Mouse (Mus musculus) lung, adult 2 months (tissue): ENCODE data around the gene Slc39a2. TPM values are rescaled to one million over a fixed set of nuclear protein-coding genes. Genes with fewer than 3 reads are reported as not detected.
A peak's percentile ranks its signal among the peaks of the same experiment; 100 is the strongest.

Experiments
- DNase-seq: peaks from one replicate; pipeline ENCODE4 v3.0.0; 2022
- H3K4me1 ChIP-seq: fragments of 200-500 bp; 2 replicates; pipeline ENCODE4 v1.6.1; 2011; ENCODE audit warnings: low read length; ENCODE audit not compliant: control insufficient read depth, insufficient read depth
- H3K4me3 ChIP-seq: fragments of 200-500 bp; replicated peaks from 2 replicates; pipeline ENCODE3; 2011; ENCODE audit warnings: low read depth, mild to moderate bottlenecking, control low read depth, low read length; ENCODE audit errors: extremely low read depth
- CTCF ChIP-seq: fragments of 200-500 bp; IDR thresholded peaks from 2 replicates; pipeline ENCODE4 v1.5.1; 2011; ENCODE audit warnings: mild to moderate bottlenecking, low read length, control low read depth; ENCODE audit not compliant: insufficient read depth
- POLR2A ChIP-seq: fragments of 200-500 bp; IDR thresholded peaks from 2 replicates; pipeline ENCODE4 v1.6.1; 2011; ENCODE audit warnings: low read depth, mild to moderate bottlenecking, control low read depth, low read length, borderline replicate concordance; ENCODE audit errors: extremely low read depth
- WGBS: fragments of 180-500 bp; shearing (Covaris S2); methylation state at CpG from one replicate; pipeline ENCODE4 v1.1.7; 2018; 5-methylcytosine and 5-hydroxymethylcytosine counted together
- polyA plus RNA-seq: library from polyadenylated mRNA; depleted of rRNA; stranded (reverse); fragments of >200 nt; gene quantifications from 2 replicates; pipeline ENCODE4 v1.2.3, GENCODE M21; 2012

Slc39a2 gene
- polyA plus RNA-seq, 1 experiment, result 3.9 TPM

- peak overlapping the region; percentile 89 for H3K4me3 ChIP-seq
- peaks cover 2% of the 10 kb centered on the region; the same call in 1 of the 2 replicates for H3K4me1 ChIP-seq
- WGBS, result 0% methylated on average over 4 of the region's 4 CpGs
- peak; percentile 60 for DNase-seq
- TF ChIP-seq POLR2A (no peak), CTCF (0 out of 2 replicates have a peak, but pooled peaks have one; percentile 12)
These were observed 9.1 kb upstream of the Slc39a2 start for GRCm38 (mm10) chr14:51883527-51884030.

- no peak for DNase-seq
- TF ChIP-seq POLR2A, result no peak
- TF ChIP-seq CTCF, result no peak
- peak overlapping the region; percentile 89 for H3K4me3 ChIP-seq
These were observed 8.6 kb upstream of the Slc39a2 start for GRCm38 (mm10) chr14:51884031-51884544.

GRCm38 (mm10) chr14:51884598-51885331 lies 7.9 kb upstream of the Slc39a2 start, which contains the start of gene Mettl17:
Gene Mettl17 (plus strand): TSS chr14:51884842.
- DNase-seq, result peak; percentile 88
- Histone ChIP-seq H3K4me3 (peak within 1 kb of the TSS; percentile 89), H3K4me1 (peaks cover 2% of the 10 kb centered on the region; the same call in 1 of the 2 replicates)
- under 1% methylated on average over 43 of the region's 43 CpGs for WGBS
- TF ChIP-seq POLR2A, result peak; percentile 80; the same call in 1 of the 2 replicates
- TF ChIP-seq CTCF, result no peak

More at GRCm38 (mm10) chr14:51884031-51884544, 8.6 kb upstream of the Slc39a2 start:
- H3K4me1 ChIP-seq, result peaks cover 2% of the 10 kb centered on the region; the same call in 1 of the 2 replicates
- WGBS, result under 1% methylated on average over 14 of the region's 14 CpGs

GRCm38 (mm10) chr14:51886051-51886450 lies 6.6 kb upstream of the Slc39a2 start:
- no peak for TF ChIP-seq POLR2A
- TF ChIP-seq CTCF, result no peak
- DNase-seq, result no peak
- H3K4me3 ChIP-seq, result no peak overlapping the region
- 73% methylated on average over 6 of the region's 6 CpGs for WGBS
- peaks cover 2% of the 10 kb centered on the region; the same call in 1 of the 2 replicates for H3K4me1 ChIP-seq

GRCm38 (mm10) chr14:51889833-51890232 lies 2.9 kb upstream of the Slc39a2 start:
- H3K4me3 ChIP-seq, result no peak overlapping the region
- no peak for DNase-seq
- no peak for TF ChIP-seq CTCF
- no peak for TF ChIP-seq POLR2A
- peaks cover 2% of the 10 kb centered on the region; the same call in 1 of the 2 replicates for H3K4me1 ChIP-seq
- WGBS, result 88% methylated on average over 6 of the region's 6 CpGs

GRCm38 (mm10) chr14:51893094-51893794 lies 555 bp downstream of the Slc39a2 start:
- no peaks in the 10 kb centered on the region for H3K4me1 ChIP-seq
- DNase-seq, result peak; percentile 38
- no peak for TF ChIP-seq POLR2A
- no peak for TF ChIP-seq CTCF
- no peak overlapping the region for H3K4me3 ChIP-seq
- WGBS, result 41% methylated on average over 10 of the region's 10 CpGs

- DNase-seq, result no peak
- Histone ChIP-seq H3K4me1 (no peaks in the 10 kb centered on the region), H3K4me3 (no peak overlapping the region)
- 62% methylated on average over 3 of the region's 3 CpGs for WGBS
- TF ChIP-seq CTCF, result no peak
- no peak for TF ChIP-seq POLR2A
These were observed 1.1 kb downstream of the Slc39a2 start for GRCm38 (mm10) chr14:51893809-51894208.

GRCm38 (mm10) chr14:51895071-51895470 lies 2.4 kb downstream of the Slc39a2 start:
- 84% methylated on average over 14 of the region's 14 CpGs for WGBS
- TF ChIP-seq POLR2A (no peak), CTCF (no peak)
- DNase-seq, result no peak
- H3K4me1 ChIP-seq, result no peaks in the 10 kb centered on the region
- no peak overlapping the region for H3K4me3 ChIP-seq

GRCm38 (mm10) chr14:51896019-51896418 lies 3.3 kb downstream of the Slc39a2 start:
- TF ChIP-seq POLR2A (no peak), CTCF (no peak)
- Histone ChIP-seq H3K4me1 (no peaks in the 10 kb centered on the region), H3K4me3 (no peak overlapping the region)
- DNase-seq, result no peak
- WGBS, result 81% methylated on average over 6 of the region's 6 CpGs
